Mouse (Mus musculus) kidney, embryonic 15.5 days (tissue): ENCODE data around the gene A830031A19Rik. TPM values are rescaled to one million over a fixed set of nuclear protein-coding genes. Genes with fewer than 3 reads are reported as not detected.

Experiments used
- ATAC-seq: fragments of 200-750 bp; cut with Nextera tagmentation; replicated peaks from 2 replicates; pipeline ENCODE4 v1.8.0; 2017; ENCODE audit warnings: moderate TSS enrichment; ENCODE audit not compliant: low FRiP score
- H3K27ac ChIP-seq: fragments of 300-500 bp; sonication (generic); 2 replicates; pipeline ENCODE4 v1.5.1; 2015; ENCODE audit warnings: mild to moderate bottlenecking, inconsistent platforms
- H3K27me3 ChIP-seq: fragments of 300-500 bp; sonication (generic); 2 replicates; pipeline ENCODE4 v1.6.1; 2015; ENCODE audit warnings: inconsistent platforms
- H3K36me3 ChIP-seq: fragments of 300-500 bp; sonication (generic); 2 replicates; pipeline ENCODE4 v1.6.1; 2015; ENCODE audit warnings: inconsistent platforms
- H3K4me1 ChIP-seq: fragments of 300-500 bp; sonication (generic); 2 replicates; pipeline ENCODE4 v1.6.1; 2015; ENCODE audit warnings: inconsistent platforms
- H3K4me2 ChIP-seq: fragments of 300-500 bp; sonication (generic); 2 replicates; pipeline ENCODE4 v1.6.1; 2015; ENCODE audit warnings: moderate library complexity, mild to moderate bottlenecking, inconsistent platforms
- H3K4me3 ChIP-seq: fragments of 300-500 bp; sonication (generic); replicated peaks from 2 replicates; pipeline ENCODE4 v1.5.1; 2015; ENCODE audit warnings: mild to moderate bottlenecking, inconsistent platforms
- H3K9ac ChIP-seq: fragments of 300-500 bp; sonication (generic); 2 replicates; pipeline ENCODE4 v1.6.1; 2015; ENCODE audit warnings: mild to moderate bottlenecking, inconsistent platforms
- H3K9me3 ChIP-seq: fragments of 300-500 bp; sonication (generic); replicated peaks from 2 replicates; pipeline ENCODE4 v1.6.1; 2016; ENCODE audit warnings: inconsistent platforms
- WGBS: fragments of 180-500 bp; shearing (Covaris S2); methylation state at CpG from one replicate; pipeline ENCODE4 v1.1.7; 2015; ENCODE audit warnings: mixed read lengths; 5-methylcytosine and 5-hydroxymethylcytosine counted together
- polyA plus RNA-seq: library from polyadenylated mRNA; unstranded; fragments of >200 nt; fragmentation: Nextera tagmentation; extraction: Ambion mirVana; gene quantifications from 2 replicates; pipeline ENCODE4 v1.2.1, GENCODE M21; 2015

The A830031A19Rik gene
- polyA plus RNA-seq, 1 experiment from 2014 or later: not detected

DNA sequence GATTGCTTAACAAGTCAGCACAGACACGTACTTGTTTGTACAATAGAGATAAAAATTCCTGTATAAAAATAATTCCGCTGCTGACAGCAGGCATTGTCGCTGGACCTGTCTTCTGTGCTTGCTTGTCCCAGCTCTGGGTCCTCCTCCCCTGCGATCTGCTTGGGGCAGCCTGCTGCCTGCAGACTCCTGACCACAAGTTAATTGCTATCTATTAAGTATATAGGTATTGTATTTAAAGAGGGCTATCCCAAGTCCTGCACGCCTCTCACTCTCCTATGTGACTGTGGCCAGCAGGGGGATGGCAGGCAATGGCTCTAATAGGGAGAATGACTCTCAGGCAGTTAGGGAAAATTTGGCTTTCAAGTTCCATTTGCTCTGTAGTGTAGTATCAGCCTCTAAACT lies 19.2 kb upstream of the A830031A19Rik start:
- Histone ChIP-seq H3K9ac (no peak overlapping the region), H3K4me1 (peaks cover 9% of the 10 kb centered on the region; the same call in 1 of the 2 replicates), H3K4me2 (no peak overlapping the region), H3K9me3 (no peaks in the 10 kb centered on the region), H3K27me3 (peaks cover 90% of the 10 kb centered on the region), H3K36me3 (no peaks in the 10 kb centered on the region), H3K4me3 (no peak overlapping the region), H3K27ac (no peak overlapping the region)
- no peak for ATAC-seq
- 52% methylated on average over 5 of the region's 5 CpGs for WGBS

DNA sequence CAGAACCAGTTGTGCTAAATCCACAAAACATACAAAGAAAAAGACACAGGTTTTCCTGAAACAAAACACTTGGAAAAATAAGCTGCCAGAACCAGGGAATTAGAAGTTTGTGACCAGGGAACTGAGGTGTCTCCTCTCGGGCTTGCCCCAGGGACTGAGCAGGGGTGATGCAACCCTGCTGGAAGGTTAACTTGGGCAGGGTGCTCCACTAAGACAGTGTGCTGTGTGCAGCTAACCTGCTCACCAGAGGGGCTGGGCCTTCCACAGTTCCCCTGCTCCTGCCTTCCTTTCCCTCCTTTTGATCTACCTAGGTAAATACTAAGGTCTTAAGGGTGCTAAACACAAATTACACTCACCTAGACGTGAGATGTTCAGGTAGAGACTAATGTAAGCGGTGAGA lies 17.8 kb upstream of the A830031A19Rik start:
- Histone ChIP-seq H3K27me3 (peaks cover 92% of the 10 kb centered on the region), H3K4me2 (no peak overlapping the region), H3K27ac (no peak overlapping the region), H3K9me3 (no peaks in the 10 kb centered on the region), H3K4me1 (0 out of 2 replicates have a peak, but pooled peaks cover 4% of the 10 kb centered on the region), H3K9ac (no peak overlapping the region), H3K36me3 (no peaks in the 10 kb centered on the region), H3K4me3 (no peak overlapping the region)
- no peak for ATAC-seq
- WGBS: 57% methylated on average over 3 of the region's 3 CpGs

DNA sequence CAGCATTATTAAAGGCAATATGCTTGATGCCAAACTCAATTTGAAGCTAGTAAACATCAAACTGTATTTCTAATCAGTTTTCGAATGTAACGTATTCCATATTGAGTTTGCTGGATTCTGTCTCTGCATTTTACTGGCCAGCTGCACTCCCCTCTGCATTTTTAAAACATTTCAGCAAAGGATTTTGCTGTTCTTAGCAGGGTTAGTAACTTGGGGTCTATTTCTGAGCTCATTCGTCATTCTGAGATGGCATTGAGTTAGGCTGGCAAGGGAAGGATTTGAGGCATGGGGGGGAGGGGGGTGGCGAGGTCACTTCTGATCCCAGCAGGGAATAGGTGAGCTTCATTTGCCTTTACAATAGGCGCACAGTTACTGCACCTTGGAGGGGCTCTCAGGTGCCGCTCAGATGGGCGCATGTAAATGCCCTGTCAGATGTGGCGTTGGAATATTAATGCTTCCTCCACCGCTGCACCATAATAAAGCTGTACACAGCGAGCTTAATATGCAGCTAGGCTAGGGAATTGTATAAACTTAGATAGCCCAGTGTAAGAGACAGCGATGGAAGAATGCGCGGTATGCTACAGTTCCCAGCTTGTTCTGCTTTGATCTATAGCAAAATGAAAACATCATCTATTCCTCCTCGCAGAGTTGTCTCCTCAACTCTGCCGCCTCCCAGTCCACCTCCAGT lies 16.7 kb upstream of the A830031A19Rik start:
- no peak overlapping the region for H3K9ac ChIP-seq
- 0 out of 2 replicates have a peak, but pooled peaks cover 4% of the 10 kb centered on the region for H3K4me1 ChIP-seq
- H3K9me3 ChIP-seq: no peaks in the 10 kb centered on the region
- H3K27ac ChIP-seq: no peak overlapping the region
- no peak for ATAC-seq
- no peak overlapping the region for H3K4me3 ChIP-seq
- no peaks in the 10 kb centered on the region for H3K36me3 ChIP-seq
- peaks cover 91% of the 10 kb centered on the region for H3K27me3 ChIP-seq
- H3K4me2 ChIP-seq: no peak overlapping the region
- WGBS: 32% methylated on average over 15 of the region's 15 CpGs

DNA sequence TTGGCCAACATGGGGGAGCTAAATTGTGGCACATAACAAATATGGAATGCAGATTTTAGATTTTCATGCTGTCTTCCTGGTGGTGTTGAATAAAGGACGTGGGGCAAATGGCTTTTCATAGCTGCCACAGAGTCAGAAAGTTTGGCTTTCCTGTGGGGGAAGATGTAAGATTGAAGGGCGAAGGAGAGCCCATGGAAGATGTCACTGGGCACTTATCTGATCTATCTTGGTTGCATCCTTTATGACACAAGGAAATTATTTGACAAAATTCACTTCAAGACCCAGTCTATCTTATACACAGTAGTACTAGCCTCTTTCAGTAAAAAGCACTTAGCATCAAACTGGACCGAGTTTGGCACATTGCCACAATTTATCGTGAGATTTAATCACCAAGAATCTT lies 15.6 kb upstream of the A830031A19Rik start:
- Histone ChIP-seq H3K9ac (no peak overlapping the region), H3K27me3 (peaks cover 93% of the 10 kb centered on the region), H3K36me3 (no peaks in the 10 kb centered on the region), H3K4me2 (no peak overlapping the region), H3K27ac (no peak overlapping the region), H3K9me3 (no peaks in the 10 kb centered on the region), H3K4me3 (no peak overlapping the region), H3K4me1 (0 out of 2 replicates have a peak, but pooled peaks cover 4% of the 10 kb centered on the region)
- 82% methylated on average over 4 of the region's 4 CpGs for WGBS
- no peak for ATAC-seq

DNA sequence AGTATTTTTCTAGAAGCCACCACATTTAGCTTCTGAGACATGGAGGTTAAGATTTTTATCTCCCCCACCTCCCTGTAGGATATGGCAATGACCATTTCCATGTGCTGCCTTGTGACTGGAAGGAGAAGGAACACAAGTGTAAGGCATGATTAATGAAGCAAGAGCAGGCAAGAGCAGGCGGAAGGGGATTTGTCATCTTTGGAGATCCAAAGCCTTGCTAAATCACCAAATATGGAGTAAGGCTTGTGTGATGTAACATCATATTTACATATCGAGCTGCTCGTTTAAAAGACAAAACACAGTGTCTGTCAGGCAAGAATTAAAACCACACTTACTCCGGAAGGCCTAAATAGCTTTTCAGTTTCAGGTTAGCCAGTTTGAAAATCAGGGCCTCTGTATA lies 12.2 kb upstream of the A830031A19Rik start:
- Histone ChIP-seq H3K9me3 (no peaks in the 10 kb centered on the region), H3K27ac (no peak overlapping the region), H3K4me1 (peaks cover 8% of the 10 kb centered on the region), H3K36me3 (no peaks in the 10 kb centered on the region), H3K27me3 (peaks cover 89% of the 10 kb centered on the region), H3K9ac (no peak overlapping the region), H3K4me2 (no peak overlapping the region), H3K4me3 (no peak overlapping the region)
- no peak for ATAC-seq
- 48% methylated on average over 4 of the region's 4 CpGs for WGBS

DNA sequence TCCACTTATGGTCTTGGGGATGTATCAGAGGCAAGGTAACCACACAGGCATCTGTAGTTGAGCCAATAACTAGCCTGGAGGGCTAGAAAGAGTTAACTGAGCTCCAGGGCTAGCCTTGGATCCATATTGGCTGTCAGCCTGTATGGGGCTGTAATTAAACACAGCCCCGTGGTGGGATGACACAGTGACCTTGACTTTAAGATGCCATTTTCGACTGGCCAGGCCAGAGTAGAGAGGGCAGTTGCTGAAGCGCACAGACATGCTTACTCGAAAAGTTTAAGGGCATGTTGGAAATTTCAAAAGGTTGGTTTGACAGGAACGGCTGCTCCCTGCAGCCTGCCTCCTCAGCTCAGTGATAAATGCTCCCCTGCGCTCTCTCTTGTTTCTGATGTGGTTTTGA lies 11.1 kb upstream of the A830031A19Rik start:
- 59% methylated on average over 6 of the region's 6 CpGs for WGBS
- Histone ChIP-seq H3K36me3 (no peaks in the 10 kb centered on the region), H3K4me1 (peaks cover 15% of the 10 kb centered on the region), H3K4me2 (no peak overlapping the region), H3K27ac (no peak overlapping the region), H3K27me3 (peaks cover 84% of the 10 kb centered on the region), H3K9ac (no peak overlapping the region), H3K4me3 (no peak overlapping the region), H3K9me3 (no peaks in the 10 kb centered on the region)
- ATAC-seq: no peak

DNA sequence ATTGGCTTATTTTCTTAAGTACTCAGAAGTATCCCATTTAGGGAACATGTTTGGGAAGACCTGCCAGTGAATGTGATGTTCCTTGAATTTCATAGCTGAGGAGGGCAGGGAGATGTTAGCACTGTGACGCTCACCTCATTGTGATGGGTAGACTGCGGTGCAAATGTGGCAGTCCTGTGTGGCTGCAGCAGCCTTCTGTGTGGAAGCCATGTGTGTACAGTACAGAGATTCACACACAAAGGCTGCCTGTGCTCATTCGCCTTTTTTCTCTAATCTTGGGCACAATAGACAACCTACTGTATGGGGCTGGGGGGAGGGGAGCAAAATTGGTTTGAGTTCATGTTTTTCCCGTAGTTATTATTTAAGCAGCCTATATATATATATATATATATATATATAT lies 9.7 kb upstream of the A830031A19Rik start:
- Histone ChIP-seq H3K27ac (no peak overlapping the region), H3K36me3 (no peaks in the 10 kb centered on the region), H3K27me3 (peaks cover 83% of the 10 kb centered on the region), H3K9ac (no peak overlapping the region), H3K4me3 (no peak overlapping the region), H3K9me3 (no peaks in the 10 kb centered on the region), H3K4me1 (peaks cover 29% of the 10 kb centered on the region), H3K4me2 (no peak overlapping the region)
- 90% methylated on average over 4 of the region's 4 CpGs for WGBS
- ATAC-seq: no peak

DNA sequence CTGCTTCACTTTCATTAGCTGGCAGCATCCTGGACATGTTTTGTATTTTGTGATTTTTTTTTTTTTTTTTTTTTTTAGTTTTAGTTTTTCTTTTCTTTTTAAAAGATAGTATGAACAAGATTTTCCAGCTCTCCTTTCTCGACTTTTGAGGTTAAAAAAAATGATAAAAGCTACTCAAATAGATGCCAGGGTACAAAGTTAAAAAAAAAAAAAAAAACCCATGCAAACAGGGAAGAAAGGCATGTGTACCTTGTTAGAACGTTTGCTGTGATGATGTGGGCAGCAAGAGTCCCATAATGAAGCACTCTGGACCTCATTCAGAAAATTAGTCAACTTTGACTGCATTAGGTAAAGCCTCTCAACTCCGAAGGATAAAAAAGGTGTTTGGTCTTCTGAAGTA lies 9.2 kb upstream of the A830031A19Rik start:
- Histone ChIP-seq H3K27me3 (peaks cover 83% of the 10 kb centered on the region), H3K4me3 (no peak overlapping the region), H3K4me1 (peaks cover 34% of the 10 kb centered on the region), H3K36me3 (no peaks in the 10 kb centered on the region), H3K9ac (no peak overlapping the region), H3K4me2 (no peak overlapping the region), H3K9me3 (no peaks in the 10 kb centered on the region), H3K27ac (no peak overlapping the region)
- ATAC-seq: no peak
- WGBS: 68% methylated on average over 3 of the region's 3 CpGs

DNA sequence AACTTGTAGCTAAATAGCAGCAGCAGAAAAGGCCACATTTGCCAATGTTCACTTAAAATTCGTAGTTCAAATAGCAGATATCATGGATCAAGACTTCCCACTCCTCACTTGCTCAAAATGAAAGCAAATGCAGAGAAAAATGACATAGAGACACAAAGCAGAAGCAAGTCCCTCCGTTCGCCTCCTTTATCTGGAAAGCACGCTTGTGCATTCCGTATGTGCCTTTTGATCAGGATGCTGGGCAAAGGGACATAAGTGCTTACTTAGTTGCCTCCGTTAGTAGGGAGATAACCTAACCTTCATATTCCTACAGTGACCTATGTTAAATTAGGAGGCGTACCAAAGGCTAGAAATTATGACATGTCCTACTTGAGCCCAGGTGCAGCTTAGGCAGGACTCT lies 8.6 kb upstream of the A830031A19Rik start:
- no peaks in the 10 kb centered on the region for H3K36me3 ChIP-seq
- H3K4me1 ChIP-seq: peaks cover 41% of the 10 kb centered on the region
- H3K4me3 ChIP-seq: no peak overlapping the region
- H3K9me3 ChIP-seq: no peaks in the 10 kb centered on the region
- H3K27me3 ChIP-seq: peaks cover 83% of the 10 kb centered on the region
- H3K9ac ChIP-seq: no peak overlapping the region
- H3K27ac ChIP-seq: no peak overlapping the region
- 78% methylated on average over 7 of the region's 7 CpGs for WGBS
- H3K4me2 ChIP-seq: no peak overlapping the region
- no peak for ATAC-seq

DNA sequence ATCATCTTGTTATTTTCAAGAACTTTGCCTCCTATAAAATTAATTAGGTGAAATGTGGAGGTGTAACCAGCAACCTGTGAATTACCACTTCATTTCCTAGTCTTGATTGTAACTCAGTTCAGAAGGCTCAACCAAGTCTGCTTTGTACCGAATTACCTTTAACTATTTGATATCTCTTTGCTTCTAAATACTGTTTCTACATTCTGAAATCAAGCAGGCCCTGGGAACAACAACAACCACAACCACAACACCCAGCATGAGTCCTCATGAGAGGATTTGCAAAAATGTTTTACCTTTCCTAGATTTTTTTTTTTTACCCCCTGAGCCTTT lies 8.2 kb upstream of the A830031A19Rik start:
- no peaks in the 10 kb centered on the region for H3K9me3 ChIP-seq
- peaks cover 82% of the 10 kb centered on the region for H3K27me3 ChIP-seq
- H3K4me3 ChIP-seq: no peak overlapping the region
- no peak overlapping the region for H3K4me2 ChIP-seq
- no peaks in the 10 kb centered on the region for H3K36me3 ChIP-seq
- no peak overlapping the region for H3K9ac ChIP-seq
- WGBS: 34% methylated on average over 1 of the region's 1 CpGs
- H3K4me1 ChIP-seq: peaks cover 45% of the 10 kb centered on the region
- no peak overlapping the region for H3K27ac ChIP-seq
- no peak for ATAC-seq

DNA sequence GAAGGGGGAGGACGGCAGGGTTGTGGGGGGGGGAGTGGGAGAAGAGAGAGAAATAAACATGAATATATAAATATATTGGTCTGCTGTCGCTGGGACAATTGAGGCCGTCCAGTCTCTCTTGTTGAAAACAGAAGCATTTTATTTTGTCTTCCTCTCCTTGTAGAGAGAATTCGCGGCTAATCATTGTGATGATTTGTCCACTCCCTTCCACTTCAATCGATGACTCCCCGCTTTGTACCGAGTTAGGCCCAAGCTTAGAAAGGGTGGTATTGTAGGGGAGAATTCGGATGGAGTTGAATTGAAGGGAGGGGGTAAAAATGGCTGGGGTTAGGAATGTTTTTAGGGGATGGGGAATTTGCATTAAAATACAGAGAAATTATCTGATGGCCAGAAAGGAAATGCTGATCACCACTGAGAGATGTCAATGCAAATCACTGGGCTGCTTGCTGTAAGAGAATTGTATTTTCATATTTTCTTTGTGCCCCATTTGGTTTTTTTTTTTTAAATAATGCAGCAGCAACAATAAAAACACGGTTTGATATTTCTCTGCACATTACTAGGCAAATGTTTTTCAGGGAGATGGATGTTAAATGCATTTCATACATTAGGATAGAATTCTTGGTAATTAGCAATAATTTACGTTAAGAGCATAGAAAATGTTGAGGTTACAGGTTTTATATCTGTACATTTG lies 7.7 kb upstream of the A830031A19Rik start:
- Histone ChIP-seq H3K4me3 (peak overlapping the region; percentile 52), H3K9me3 (no peaks in the 10 kb centered on the region), H3K36me3 (no peaks in the 10 kb centered on the region), H3K9ac (peak overlapping the region; percentile 45; the same call in 1 of the 2 replicates), H3K27ac (no peak overlapping the region), H3K4me1 (peaks cover 50% of the 10 kb centered on the region), H3K27me3 (peaks cover 81% of the 10 kb centered on the region), H3K4me2 (peak overlapping the region; percentile 89)
- WGBS: 32% methylated on average over 11 of the region's 11 CpGs
- ATAC-seq: no peak

DNA sequence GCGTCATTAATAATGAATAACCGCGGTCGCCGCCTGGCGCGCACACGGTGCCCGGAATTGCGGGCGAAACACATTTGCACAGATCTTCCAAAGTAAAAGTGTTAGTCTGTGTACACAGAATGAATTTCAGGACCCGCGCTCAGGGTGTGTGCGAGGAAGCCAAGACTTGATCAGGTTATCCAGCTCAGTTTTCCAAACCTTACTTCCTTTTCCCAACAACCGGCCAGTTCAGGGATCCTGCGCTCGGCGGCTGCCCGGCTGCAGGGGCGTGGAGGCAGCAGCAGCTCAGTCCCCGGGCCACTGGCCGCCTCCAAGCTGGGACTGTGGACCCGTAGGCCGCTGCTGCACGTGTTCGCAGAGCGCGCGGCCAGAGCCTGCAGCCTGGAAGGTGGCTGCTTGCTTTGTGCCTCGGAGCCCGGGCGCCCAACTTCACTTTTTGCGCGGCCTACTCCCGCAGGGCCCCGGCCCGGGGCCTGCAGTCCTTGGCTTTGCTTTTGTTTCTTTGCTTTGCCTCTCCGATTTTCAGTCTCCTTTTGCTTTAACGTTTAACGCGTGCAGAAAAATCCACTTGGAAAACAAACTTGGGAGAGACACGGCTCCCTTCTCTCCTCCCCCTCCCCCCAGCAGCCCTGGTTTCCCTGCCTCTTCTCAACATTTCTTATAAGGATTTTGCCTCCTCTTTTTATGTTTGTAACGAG lies 7.0 kb upstream of the A830031A19Rik start:
- H3K4me3 ChIP-seq: peak overlapping the region; percentile 52
- WGBS: under 1% methylated on average over 43 of the region's 43 CpGs
- peak overlapping the region; percentile 45 for H3K9ac ChIP-seq
- 0 out of 2 replicates have a peak, but pooled peaks have one; percentile 37 for ATAC-seq
- peak overlapping the region; percentile 41; the same call in 1 of the 2 replicates for H3K27ac ChIP-seq
- peaks cover 82% of the 10 kb centered on the region for H3K27me3 ChIP-seq
- peaks cover 57% of the 10 kb centered on the region for H3K4me1 ChIP-seq
- no peaks in the 10 kb centered on the region for H3K9me3 ChIP-seq
- H3K4me2 ChIP-seq: peak overlapping the region; percentile 89
- no peaks in the 10 kb centered on the region for H3K36me3 ChIP-seq
